Mouse (Mus musculus) erythroblast, adult 5-6 weeks (primary cell): ENCODE data around the gene Catsperz. TPM values are rescaled to one million over a fixed set of nuclear protein-coding genes. Genes with fewer than 3 reads are reported as not detected.

Source experiments
- ATAC-seq: replicated peaks from 2 replicates; pipeline ENCODE4 v1.8.0; 2016; ENCODE audit warnings: moderate number of reproducible peaks, mild to moderate bottlenecking, moderate TSS enrichment, inconsistent platforms; ENCODE audit not compliant: poor library complexity, low FRiP score, severe bottlenecking
- total RNA-seq, 2 experiments: library from RNA; stranded (forward) in 1 of 2; stranded (reverse) in 1 of 2; fragments of 150-400 nt in 1 of 2; fragments of 200-764, 138-1000 nt in 1 of 2; gene quantifications; 2 replicates each; pipeline versions ENCODE4 v1.2.3 to v1.2.4; 2015 to 2017; ENCODE audit warnings: low replicate concordance in 2 of 2

The Catsperz gene
- total RNA-seq, 2 experiments from 2014 or later: not detected

GRCm38 (mm10) chr19:6872701-6873100 lies 52.5 kb downstream of the Catsperz start:
- ATAC-seq: no peak

Other genes with a start within 250 kb of the Catsperz start
- gene Rps6ka4, start 84.7 kb downstream of the Catsperz start, total RNA-seq (2015; ENCODE audit: low replicate concordance): 3.6 TPM in 1 of 2 replicates, not detected in the other
- gene Rps6ka4, start 84.7 kb downstream of the Catsperz start, total RNA-seq (2017; ENCODE audit: low replicate concordance): 1.1 and 2.6 TPM in 2 replicates
- 3.8 and 4.6 TPM in 2 replicates for gene Ccdc88b, start 67.2 kb downstream of the Catsperz start, total RNA-seq (2015; ENCODE audit: low replicate concordance)
- gene Ccdc88b, start 67.2 kb downstream of the Catsperz start, total RNA-seq (2017; ENCODE audit: low replicate concordance): 10.9 and 11.8 TPM in 2 replicates
- gene Trmt112, start 15.7 kb downstream of the Catsperz start, total RNA-seq (2015; ENCODE audit: low replicate concordance): 46.7 and 49.5 TPM in 2 replicates
- gene Trmt112, start 15.7 kb downstream of the Catsperz start, total RNA-seq (2017; ENCODE audit: low replicate concordance): 22.7 and 49.4 TPM in 2 replicates
- 192 and 238 TPM in 2 replicates for gene Prdx5, start 15.3 kb downstream of the Catsperz start, total RNA-seq (2015; ENCODE audit: low replicate concordance)
- 232 and 266 TPM in 2 replicates for gene Prdx5, start 15.3 kb downstream of the Catsperz start, total RNA-seq (2017; ENCODE audit: low replicate concordance)
- 3.1 and 5.2 TPM in 2 replicates for gene Esrra, start 3.6 kb downstream of the Catsperz start, total RNA-seq (2015; ENCODE audit: low replicate concordance)
- 2.4 and 4.2 TPM in 2 replicates for gene Esrra, start 3.6 kb downstream of the Catsperz start, total RNA-seq (2017; ENCODE audit: low replicate concordance)
- not detected in 2 replicates for gene Kcnk4, start 9.1 kb upstream of the Catsperz start, total RNA-seq (2015; ENCODE audit: low replicate concordance)
- gene Kcnk4, start 9.1 kb upstream of the Catsperz start, total RNA-seq (2017; ENCODE audit: low replicate concordance): not detected in 2 replicates
- 2.1 and 4.8 TPM in 2 replicates for gene Bad, start 16.5 kb upstream of the Catsperz start, total RNA-seq (2015; ENCODE audit: low replicate concordance)
- gene Bad, start 16.5 kb upstream of the Catsperz start, total RNA-seq (2017; ENCODE audit: low replicate concordance): 5.0 and 9.5 TPM in 2 replicates
- 3.3 and 5.8 TPM in 2 replicates for gene Gpr137, start 17.1 kb upstream of the Catsperz start, total RNA-seq (2015; ENCODE audit: low replicate concordance)
- gene Gpr137, start 17.1 kb upstream of the Catsperz start, total RNA-seq (2017; ENCODE audit: low replicate concordance): 4.2 and 7.2 TPM in 2 replicates
- gene Ppp1r14b, start 49.6 kb upstream of the Catsperz start, total RNA-seq (2015; ENCODE audit: low replicate concordance): 30.9 and 57.8 TPM in 2 replicates
- 17.8 and 41.6 TPM in 2 replicates for gene Ppp1r14b, start 49.6 kb upstream of the Catsperz start, total RNA-seq (2017; ENCODE audit: low replicate concordance)
- 0.19 and 0.42 TPM in 2 replicates for gene Plcb3, start 51.1 kb upstream of the Catsperz start, total RNA-seq (2015; ENCODE audit: low replicate concordance)
- gene Plcb3, start 51.1 kb upstream of the Catsperz start, total RNA-seq (2017; ENCODE audit: low replicate concordance): 2.5 and 6.8 TPM in 2 replicates
- gene Fkbp2, start 55.1 kb upstream of the Catsperz start, total RNA-seq (2015; ENCODE audit: low replicate concordance): 34.0 and 34.9 TPM in 2 replicates
- 31.0 and 34.8 TPM in 2 replicates for gene Fkbp2, start 55.1 kb upstream of the Catsperz start, total RNA-seq (2017; ENCODE audit: low replicate concordance)
- gene Vegfb, start 62.3 kb upstream of the Catsperz start, total RNA-seq (2015; ENCODE audit: low replicate concordance): 11.7 TPM in 2 replicates
- gene Vegfb, start 62.3 kb upstream of the Catsperz start, total RNA-seq (2017; ENCODE audit: low replicate concordance): 0.98 and 1.1 TPM in 2 replicates
- 4.4 and 6.5 TPM in 2 replicates for gene Dnajc4, start 67.2 kb upstream of the Catsperz start, total RNA-seq (2015; ENCODE audit: low replicate concordance)
- 2.1 and 10.9 TPM in 2 replicates for gene Dnajc4, start 67.2 kb upstream of the Catsperz start, total RNA-seq (2017; ENCODE audit: low replicate concordance)
- 5.4 TPM in 1 of 2 replicates, not detected in the other for gene Nudt22, start 70.7 kb upstream of the Catsperz start, total RNA-seq (2015; ENCODE audit: low replicate concordance)
- 0.60 and 4.9 TPM in 2 replicates for gene Nudt22, start 70.7 kb upstream of the Catsperz start, total RNA-seq (2017; ENCODE audit: low replicate concordance)
- not detected in 2 replicates for gene Trpt1, start 70.8 kb upstream of the Catsperz start, total RNA-seq (2015; ENCODE audit: low replicate concordance)
- not detected in 2 replicates for gene Trpt1, start 70.8 kb upstream of the Catsperz start, total RNA-seq (2017; ENCODE audit: low replicate concordance)
- gene Fermt3, start 94.1 kb upstream of the Catsperz start, total RNA-seq (2015; ENCODE audit: low replicate concordance): 20.8 and 28.6 TPM in 2 replicates
- 49.0 and 56.3 TPM in 2 replicates for gene Fermt3, start 94.1 kb upstream of the Catsperz start, total RNA-seq (2017; ENCODE audit: low replicate concordance)
- 39.1 and 40.2 TPM in 2 replicates for gene Stip1, start 114.6 kb upstream of the Catsperz start, total RNA-seq (2015; ENCODE audit: low replicate concordance)
- 33.4 and 44.3 TPM in 2 replicates for gene Stip1, start 114.6 kb upstream of the Catsperz start, total RNA-seq (2017; ENCODE audit: low replicate concordance)
- gene Macrod1, start 131.4 kb upstream of the Catsperz start, total RNA-seq (2015; ENCODE audit: low replicate concordance): 0.77 and 4.2 TPM in 2 replicates
- 0.94 TPM in 1 of 2 replicates, not detected in the other for gene Macrod1, start 131.4 kb upstream of the Catsperz start, total RNA-seq (2017; ENCODE audit: low replicate concordance)
- gene Flrt1, start 180.3 kb upstream of the Catsperz start, total RNA-seq (2015; ENCODE audit: low replicate concordance): not detected in 2 replicates
- gene Flrt1, start 180.3 kb upstream of the Catsperz start, total RNA-seq (2017; ENCODE audit: low replicate concordance): not detected in 2 replicates